Mouse (Mus musculus) myocyte (in vitro differentiated cells): ENCODE measurements at regions not wholly inside any gene's neighbourhood (a gene's known extent, or its start where the extent isn't known, plus 50 kb on each side); places are given as distances from the start of the nearest gene placed in this dataset.

Experiments
- H3K27me3 ChIP-seq: one replicate; pipeline ENCODE4 v1.6.1; 2011; ENCODE audit not compliant: control insufficient read depth, insufficient read depth, insufficient read length
- H3K36me3 ChIP-seq: one replicate; pipeline ENCODE4 v1.6.1; 2011; ENCODE audit not compliant: control insufficient read depth, insufficient read depth
- H3K4me2 ChIP-seq: one replicate; pipeline ENCODE4 v1.6.1; 2011; ENCODE audit warnings: low read depth, control low read depth
- H3K4me3 ChIP-seq: one replicate; pipeline ENCODE4 v1.5.1; 2011; ENCODE audit warnings: mild to moderate bottlenecking, control low read depth, moderate library complexity
- H3K79me2 ChIP-seq: one replicate; pipeline ENCODE4 v1.6.1; 2011; ENCODE audit not compliant: control insufficient read depth, insufficient read depth
- H3ac ChIP-seq: one replicate; pipeline ENCODE4 v1.6.1; 2011; ENCODE audit not compliant: control insufficient read depth, insufficient read length
- CEBPB ChIP-seq: IDR thresholded peaks from 2 replicates; pipeline ENCODE4 v1.6.1; 2011; ENCODE audit warnings: mild to moderate bottlenecking, moderate library complexity; ENCODE audit not compliant: poor library complexity, insufficient read depth, severe bottlenecking
- E2F4 ChIP-seq: IDR thresholded peaks from one replicate; pipeline ENCODE4 v1.6.1; 2011; ENCODE audit warnings: mild to moderate bottlenecking, control low read depth, moderate library complexity; ENCODE audit not compliant: insufficient read depth
- MAX ChIP-seq: IDR thresholded peaks from one replicate; pipeline ENCODE4 v1.6.1; 2011; ENCODE audit warnings: low read depth, mild to moderate bottlenecking, control low read depth
- MYOD1 ChIP-seq, 3 experiments: IDR thresholded peaks; one replicate each; pipeline ENCODE4 v1.6.1; 2011; ENCODE audit warnings: control low read depth in 2 of 3, low read depth in 2 of 3, mild to moderate bottlenecking in 2 of 3, moderate library complexity in 1 of 3; ENCODE audit not compliant: insufficient read length in 2 of 3, control insufficient read depth in 1 of 3
- MYOG ChIP-seq, 3 experiments: IDR thresholded peaks; one replicate each; pipeline ENCODE4 v1.6.1; 2011; ENCODE audit warnings: control low read depth in 2 of 3, low read depth in 2 of 3, mild to moderate bottlenecking in 2 of 3; ENCODE audit not compliant: insufficient read length in 2 of 3, control insufficient read depth in 1 of 3, insufficient read depth in 1 of 3
- POLR2A ChIP-seq: IDR thresholded peaks from one replicate; pipeline ENCODE4 v1.6.1; 2011; ENCODE audit warnings: low read depth, mild to moderate bottlenecking, control low read depth, moderate library complexity; ENCODE audit not compliant: insufficient read length
- POLR2AphosphoS2 ChIP-seq: IDR thresholded peaks from one replicate; pipeline ENCODE4 v1.6.1; 2011; ENCODE audit warnings: low read depth, control low read depth; ENCODE audit not compliant: insufficient read length
- REST ChIP-seq: IDR thresholded peaks from one replicate; pipeline ENCODE4 v1.6.1; 2011; ENCODE audit warnings: mild to moderate bottlenecking, control low read depth, moderate library complexity; ENCODE audit not compliant: insufficient read depth, insufficient read length
- SRF ChIP-seq: IDR thresholded peaks from one replicate; pipeline ENCODE4 v1.6.1; 2011; ENCODE audit warnings: low read depth; ENCODE audit not compliant: control insufficient read depth, insufficient read length
- TCF12 ChIP-seq: IDR thresholded peaks from one replicate; pipeline ENCODE4 v1.6.1; 2011; ENCODE audit warnings: mild to moderate bottlenecking, control low read depth; ENCODE audit not compliant: poor library complexity, insufficient read depth, severe bottlenecking
- TCF3 ChIP-seq: IDR thresholded peaks from one replicate; pipeline ENCODE4 v1.6.1; 2011; ENCODE audit warnings: low read depth, control low read depth; ENCODE audit not compliant: insufficient read length
- USF1 ChIP-seq: IDR thresholded peaks from one replicate; pipeline ENCODE4 v1.6.1; 2011; ENCODE audit warnings: low read depth, mild to moderate bottlenecking, control low read depth, moderate library complexity

- peaks cover 5% of the 10 kb centered on the region for H3K27me3 ChIP-seq
- H3K36me3 ChIP-seq: no peaks in the 10 kb centered on the region
- H3K79me2 ChIP-seq: no peaks in the 10 kb centered on the region
- no peak overlapping the region for H3K4me2 ChIP-seq
- TF ChIP-seq REST (no peak), TCF3 (no peak), MAX (no peak), CEBPB (no peak), MYOG (IDR thresholded peaks at IDR 0.05; ENCODE audit: control insufficient read depth in 1 of 3, insufficient read depth in 1 of 3, insufficient read length in 2 of 3, low read depth in 2 of 3) (no peak), MYOD1 (IDR thresholded peaks at IDR 0.05; ENCODE audit: control insufficient read depth in 1 of 3, insufficient read length in 2 of 3, low read depth in 2 of 3) (no peak), POLR2A (no peak), TCF12 (no peak), SRF (no peak), USF1 (no peak), POLR2AphosphoS2 (no peak), E2F4 (no peak)
- H3K4me3 ChIP-seq: no peak overlapping the region
- no peak overlapping the region for H3ac ChIP-seq
Observed at GRCm38 (mm10) chr15:27137580-27137979, 242.2 kb upstream of the Fbxl7 start.

- no peak overlapping the region for H3K4me3 ChIP-seq
- no peak for TF ChIP-seq TCF12
- no peak for TF ChIP-seq SRF
- no peak for TF ChIP-seq E2F4
- no peak for TF ChIP-seq TCF3
- no peak overlapping the region for H3ac ChIP-seq
- H3K79me2 ChIP-seq: no peaks in the 10 kb centered on the region
- peaks cover 3% of the 10 kb centered on the region for H3K27me3 ChIP-seq
- H3K4me2 ChIP-seq: no peak overlapping the region
- no peaks in the 10 kb centered on the region for H3K36me3 ChIP-seq
Observed at GRCm38 (mm10) chr15:27145860-27146259, 250.5 kb upstream of the Fbxl7 start.

GRCm38 (mm10) chr15:27160986-27161385 lies 265.6 kb upstream of the Fbxl7 start:
- Histone ChIP-seq H3ac (no peak overlapping the region), H3K4me2 (no peak overlapping the region), H3K27me3 (no peaks in the 10 kb centered on the region), H3K79me2 (no peaks in the 10 kb centered on the region), H3K4me3 (no peak overlapping the region), H3K36me3 (no peaks in the 10 kb centered on the region)
- TF ChIP-seq MYOD1 (IDR thresholded peaks at IDR 0.05; ENCODE audit: control insufficient read depth in 1 of 3, insufficient read length in 2 of 3, low read depth in 2 of 3): no peak
- no peak for TF ChIP-seq SRF
- no peak for TF ChIP-seq TCF12
- TF ChIP-seq CEBPB: no peak
- no peak for TF ChIP-seq POLR2A
- TF ChIP-seq TCF3: no peak
- TF ChIP-seq E2F4: no peak
- no peak for TF ChIP-seq MYOG (IDR thresholded peaks at IDR 0.05; ENCODE audit: control insufficient read depth in 1 of 3, insufficient read depth in 1 of 3, insufficient read length in 2 of 3, low read depth in 2 of 3)

DNA sequence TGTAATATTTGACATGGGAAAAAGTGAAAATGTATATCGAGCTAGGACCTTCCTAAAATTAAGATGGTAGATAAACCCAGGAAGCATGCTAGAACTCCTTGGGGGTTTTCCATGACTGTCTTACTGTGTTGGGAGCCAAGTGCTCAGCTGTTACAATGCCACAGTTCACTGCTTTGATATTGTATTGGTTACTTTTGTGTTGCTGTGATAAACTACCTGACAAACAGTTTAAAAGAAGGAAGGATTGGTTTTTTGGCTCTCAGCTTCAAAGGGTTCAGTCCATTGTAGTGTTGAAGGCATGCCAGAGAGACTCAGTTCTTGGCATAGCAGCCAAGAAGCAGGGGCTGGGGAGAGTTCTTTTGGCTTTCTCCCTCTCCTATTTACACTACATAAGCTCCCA lies 272.1 kb upstream of the Fbxl7 start:
- no peak for TF ChIP-seq MAX
- TF ChIP-seq TCF12: no peak
- TF ChIP-seq POLR2A: no peak
- TF ChIP-seq CEBPB: no peak
- TF ChIP-seq POLR2AphosphoS2: no peak
- no peak for TF ChIP-seq TCF3

GRCm38 (mm10) chr15:27169846-27170245 lies 274.5 kb upstream of the Fbxl7 start:
- Histone ChIP-seq H3K36me3 (no peaks in the 10 kb centered on the region), H3ac (no peak overlapping the region), H3K79me2 (no peaks in the 10 kb centered on the region), H3K4me2 (no peak overlapping the region), H3K27me3 (no peaks in the 10 kb centered on the region), H3K4me3 (no peak overlapping the region)
- TF ChIP-seq POLR2AphosphoS2: no peak
- no peak for TF ChIP-seq TCF12
- TF ChIP-seq USF1: no peak
- no peak for TF ChIP-seq MYOD1 (IDR thresholded peaks at IDR 0.05; ENCODE audit: control insufficient read depth in 1 of 3, insufficient read length in 2 of 3, low read depth in 2 of 3)
- TF ChIP-seq TCF3: no peak
- no peak for TF ChIP-seq SRF
- no peak for TF ChIP-seq CEBPB
- TF ChIP-seq E2F4: no peak
- no peak for TF ChIP-seq MYOG (IDR thresholded peaks at IDR 0.05; ENCODE audit: control insufficient read depth in 1 of 3, insufficient read depth in 1 of 3, insufficient read length in 2 of 3, low read depth in 2 of 3)
- TF ChIP-seq REST: no peak
- TF ChIP-seq POLR2A: no peak
- TF ChIP-seq MAX: no peak

More for the DNA sequence above, 272.1 kb upstream of the Fbxl7 start:
- H3K4me2 ChIP-seq: no peak overlapping the region
- no peak overlapping the region for H3K4me3 ChIP-seq
- H3ac ChIP-seq: no peak overlapping the region
- no peaks in the 10 kb centered on the region for H3K36me3 ChIP-seq
- no peaks in the 10 kb centered on the region for H3K27me3 ChIP-seq
- H3K79me2 ChIP-seq: no peaks in the 10 kb centered on the region
